Mouse (Mus musculus): ENCODE results near the gene Dennd2c. TPM values are rescaled to one million over a fixed set of nuclear protein-coding genes. Genes with fewer than 3 reads are reported as not detected.
A peak's percentile ranks its signal among the peaks of the same experiment; 100 is the strongest.

Gene Dennd2c
- 1 to 10 TPM; 1.2 to 2.4 (median 1.9) TPM for total RNA-seq (2022)

DNA sequence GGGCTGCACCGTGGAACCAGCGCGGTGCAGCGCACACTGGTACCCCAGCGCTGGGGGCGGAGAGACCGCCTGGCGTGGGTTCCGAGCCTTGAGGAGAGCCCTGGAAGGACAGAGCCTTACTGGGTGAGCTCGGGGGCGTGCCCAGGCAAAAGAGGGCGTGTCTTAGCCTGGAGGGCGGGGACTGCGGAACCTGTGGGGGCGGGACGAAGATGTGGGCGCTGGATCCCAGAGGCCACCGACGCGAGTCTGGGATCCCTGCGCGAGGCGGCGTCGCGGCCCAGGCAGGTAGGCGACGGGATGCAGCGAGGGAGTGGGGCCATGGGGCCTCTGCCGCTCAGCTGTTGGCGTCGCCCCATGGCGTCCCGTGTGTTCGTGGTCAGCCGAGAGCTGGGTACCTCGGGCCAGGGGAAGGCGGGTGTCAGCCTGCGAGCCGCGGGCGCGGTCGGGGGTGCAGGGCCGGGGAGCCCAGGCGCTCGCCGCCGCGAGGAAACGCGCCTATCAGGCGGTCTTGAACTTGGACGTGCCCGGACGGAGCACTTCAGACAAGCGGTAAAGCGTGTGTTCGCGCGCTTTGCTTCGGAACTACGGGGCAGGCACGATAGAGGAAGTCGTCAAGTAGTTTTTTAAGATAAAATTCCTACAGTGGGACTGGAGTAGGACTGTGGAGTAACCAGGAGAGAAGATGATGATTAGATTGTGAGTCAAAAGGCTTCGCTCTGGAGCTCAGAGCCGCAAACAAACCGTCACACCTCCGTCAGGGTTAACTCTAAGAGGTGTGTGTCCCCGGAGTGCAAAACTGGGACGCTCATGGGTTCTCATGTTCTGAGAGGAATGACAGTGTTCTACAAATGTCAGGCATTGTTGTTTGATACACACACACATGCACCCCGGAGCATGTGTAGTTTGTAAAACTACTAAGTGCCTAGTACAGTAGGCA lies at the start of gene Dennd2c:
Dennd2c (plus strand) TSS at position 151 of the 937 bp plus-strand sequence.
- peak; percentile 91 for DNase-seq

GRCm38 (mm10) chr3:103056016-103056595 lies 46.3 kb upstream of the Dennd2c start:
- no peak for DNase-seq

- no peak for DNase-seq
These were observed 44.7 kb upstream of the Dennd2c start for GRCm38 (mm10) chr3:103057752-103058151.

GRCm38 (mm10) chr3:103058207-103059157 lies 43.9 kb upstream of the Dennd2c start, which contains the start of gene Nras:
Gene Nras (plus strand): TSS chr3:103058285.
- peak; percentile 93 for DNase-seq

GRCm38 (mm10) chr3:103066927-103067326 lies 35.5 kb upstream of the Dennd2c start:
- DNase-seq = no peak

- DNase-seq = no peak
These were observed 33.4 kb upstream of the Dennd2c start for GRCm38 (mm10) chr3:103068971-103069370.

DNA sequence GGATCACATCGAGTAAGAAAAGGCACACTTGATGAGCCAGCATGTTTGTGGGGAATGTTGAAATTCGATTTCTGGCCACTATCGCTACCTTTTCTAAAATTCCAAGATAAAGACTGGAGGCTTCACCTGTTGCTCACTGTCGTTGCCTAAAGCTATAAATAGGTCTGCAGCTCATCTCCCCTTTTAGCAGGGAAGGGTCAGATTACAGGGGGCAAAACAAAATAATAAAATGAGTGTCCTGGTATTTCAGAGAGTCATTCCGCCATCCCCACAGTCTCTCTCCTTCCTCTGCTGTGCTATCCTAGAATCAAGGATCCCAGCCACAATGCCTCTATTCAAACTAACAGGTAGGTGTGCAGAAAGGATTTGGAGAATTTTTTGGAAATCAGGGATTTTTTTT lies 28.6 kb upstream of the Dennd2c start, which contains the start of gene Ampd1:
Ampd1 (plus strand) TSS at position 244 of the 400 bp plus-strand sequence.
- DNase-seq = no peak

DNA sequence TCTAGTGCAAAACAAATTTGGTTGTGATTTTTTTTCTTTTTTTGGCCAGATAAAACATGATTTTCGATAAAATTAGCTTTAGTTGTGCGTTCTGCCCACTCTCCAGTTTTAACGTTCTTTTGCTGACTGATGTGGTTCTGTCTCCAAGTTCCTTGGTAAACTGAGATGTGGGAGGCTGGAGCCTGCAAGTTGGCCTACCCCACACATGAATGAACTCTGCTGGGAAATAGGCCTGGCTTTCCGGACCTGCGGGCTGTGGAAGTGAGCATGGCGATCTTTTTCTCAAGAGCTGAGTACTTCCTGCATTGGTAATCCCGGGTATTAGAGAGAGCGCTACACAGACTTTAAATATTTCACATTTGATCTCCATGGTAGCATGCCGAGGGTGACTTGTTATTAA lies 26.5 kb upstream of the Dennd2c start:
- no peak for DNase-seq

GRCm38 (mm10) chr3:103076476-103076875 lies 25.9 kb upstream of the Dennd2c start:
- no peak for DNase-seq

- no peak for DNase-seq
These were observed 23.1 kb upstream of the Dennd2c start for GRCm38 (mm10) chr3:103079301-103079700.

DNA sequence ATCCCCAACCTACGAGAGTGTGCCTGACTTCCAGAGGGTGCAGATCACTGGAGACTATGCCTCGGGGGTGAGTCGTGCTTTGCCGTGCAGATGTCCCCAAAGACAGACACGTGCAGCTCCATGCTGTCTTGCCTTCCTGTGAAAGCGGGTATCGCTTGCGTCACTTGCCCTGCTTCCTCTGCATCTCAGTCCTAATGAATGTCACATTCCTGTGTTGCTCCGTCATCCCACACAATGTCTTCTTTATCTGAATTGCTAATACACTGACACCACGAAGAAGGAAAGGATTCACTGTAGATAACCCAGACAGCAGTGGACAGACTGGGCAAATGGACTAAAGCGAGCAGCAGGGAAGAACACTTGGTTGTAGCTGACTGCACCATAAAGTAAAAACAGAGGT lies 21.4 kb upstream of the Dennd2c start:
- no peak for DNase-seq

DNA sequence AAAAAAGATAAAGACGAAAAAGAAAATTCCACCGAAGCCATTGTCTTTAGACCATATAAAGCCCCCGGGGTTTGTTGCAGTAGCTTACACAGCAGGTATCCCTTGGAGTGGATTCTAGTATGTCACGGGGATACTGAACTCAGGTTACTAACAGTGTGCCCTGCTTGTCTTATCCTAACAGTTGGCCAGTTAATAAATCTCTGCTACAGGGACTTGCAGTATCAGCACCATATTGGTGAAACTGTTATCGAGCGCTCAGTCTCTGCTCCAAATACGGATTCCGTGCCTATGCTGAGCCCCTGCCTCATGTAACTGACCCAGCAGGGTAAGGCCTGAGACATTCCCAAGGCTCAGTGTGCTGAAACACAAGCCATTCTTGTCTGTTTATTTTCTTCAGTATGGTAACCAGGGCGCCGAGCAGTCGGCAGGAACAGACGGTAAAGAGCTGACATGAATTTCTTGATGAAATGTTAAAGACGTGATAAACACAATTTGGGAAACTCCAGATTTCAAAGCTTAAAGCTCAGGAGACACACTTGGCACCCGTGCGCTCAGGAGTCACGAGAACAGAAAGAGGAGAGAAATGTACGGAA lies 20.4 kb upstream of the Dennd2c start:
- DNase-seq = no peak

DNA sequence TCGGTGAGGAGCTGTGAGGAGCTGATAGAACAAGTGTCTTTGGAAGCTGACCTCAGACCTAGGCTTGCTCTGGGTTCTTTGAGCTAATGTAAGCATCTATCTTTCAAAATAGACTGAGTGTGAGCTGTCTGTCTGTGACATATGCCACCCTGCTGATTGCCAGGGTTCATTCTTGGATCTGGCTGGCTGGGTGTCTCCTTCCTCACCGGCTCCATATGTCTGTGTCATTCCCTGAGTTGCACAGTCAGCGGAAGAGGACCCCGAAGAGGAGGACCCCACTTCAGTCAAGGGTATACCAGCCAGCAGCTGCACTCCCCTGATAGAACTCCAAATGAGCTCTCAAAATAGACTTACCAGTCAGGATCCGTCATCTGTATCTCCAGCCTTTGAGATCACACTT lies 19.6 kb upstream of the Dennd2c start:
- no peak for DNase-seq

DNA sequence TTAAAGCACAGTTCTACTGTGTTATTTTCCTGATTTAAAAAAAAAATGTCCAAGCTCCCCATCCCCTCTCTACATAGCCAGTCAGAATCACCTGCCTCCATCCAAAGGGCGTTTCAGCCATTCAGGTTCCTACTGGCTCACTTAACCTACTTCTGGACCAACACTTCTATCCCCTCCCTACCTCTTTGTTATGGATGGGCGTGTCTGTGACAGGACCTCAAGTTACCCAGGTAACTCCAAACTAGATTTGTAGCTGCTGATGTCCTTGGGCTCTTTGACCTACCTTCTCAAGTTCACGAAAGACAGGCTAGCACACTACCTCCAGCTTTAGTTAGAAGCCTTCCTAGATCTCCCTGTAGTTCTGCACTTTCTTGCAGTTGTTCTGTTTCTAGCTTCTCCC lies 16.4 kb upstream of the Dennd2c start:
- DNase-seq = no peak

DNA sequence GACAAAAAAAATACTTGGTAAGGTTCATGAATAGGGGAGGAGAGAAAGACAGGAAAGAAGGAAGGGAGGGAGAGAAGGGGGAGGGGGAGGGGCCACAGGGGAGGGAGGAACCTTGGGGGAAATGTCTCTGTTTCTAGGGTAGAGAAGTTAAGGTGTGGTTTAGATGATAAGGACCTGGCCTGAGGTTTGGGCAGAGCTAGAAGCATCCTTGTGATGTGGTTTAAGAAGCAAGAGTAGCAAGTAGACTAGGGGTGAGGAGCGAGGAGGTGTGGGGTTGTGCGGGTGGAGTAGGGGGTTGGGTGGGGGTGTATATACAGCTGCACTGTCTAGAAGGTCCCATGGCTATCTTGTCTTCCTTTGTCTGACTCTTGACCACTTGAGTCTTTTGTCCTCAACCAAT lies 10.7 kb upstream of the Dennd2c start:
- DNase-seq = no peak

- no peak for DNase-seq
These were observed 3.7 kb upstream of the Dennd2c start for GRCm38 (mm10) chr3:103098662-103099061.

DNA sequence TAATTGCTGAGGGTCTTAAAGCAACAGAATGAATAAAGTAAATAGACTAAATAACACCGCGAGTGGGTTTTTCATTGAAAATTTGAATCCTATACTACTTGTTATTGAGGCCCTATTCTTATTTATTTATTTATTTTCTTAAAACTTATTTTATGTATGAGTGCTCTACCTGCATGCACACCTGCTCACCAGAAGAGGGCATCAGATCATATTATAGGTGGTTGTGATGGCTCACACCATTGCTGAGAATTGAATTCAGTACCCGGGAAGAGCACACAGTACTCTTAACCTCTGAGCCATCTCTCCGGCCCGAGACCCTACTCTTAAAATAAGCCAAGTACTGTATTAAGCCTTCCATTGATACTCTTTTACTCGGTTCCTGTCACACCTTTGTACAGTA lies 2.7 kb upstream of the Dennd2c start:
- no peak for DNase-seq

GRCm38 (mm10) chr3:103100735-103101134 lies 1.7 kb upstream of the Dennd2c start:
- DNase-seq = no peak

DNA sequence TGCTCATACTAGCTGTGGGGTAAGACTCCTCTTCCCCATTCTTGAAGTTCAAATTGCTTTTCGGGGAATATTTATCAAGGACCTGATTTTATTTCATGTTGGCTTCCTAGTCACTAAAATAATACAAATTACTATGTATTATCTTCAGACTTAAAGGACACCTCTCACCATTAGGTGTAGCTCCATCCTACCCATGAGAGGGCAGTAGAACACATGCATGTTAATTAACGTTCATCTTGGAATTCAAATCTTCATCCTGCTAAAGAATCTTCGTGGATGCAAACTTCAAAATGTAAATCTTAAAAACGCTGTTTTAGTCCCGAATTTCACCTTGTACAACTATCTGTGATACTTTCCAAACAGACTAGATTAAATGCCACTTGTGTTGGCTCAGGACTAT lies 1.2 kb upstream of the Dennd2c start:
- DNase-seq = no peak

DNA sequence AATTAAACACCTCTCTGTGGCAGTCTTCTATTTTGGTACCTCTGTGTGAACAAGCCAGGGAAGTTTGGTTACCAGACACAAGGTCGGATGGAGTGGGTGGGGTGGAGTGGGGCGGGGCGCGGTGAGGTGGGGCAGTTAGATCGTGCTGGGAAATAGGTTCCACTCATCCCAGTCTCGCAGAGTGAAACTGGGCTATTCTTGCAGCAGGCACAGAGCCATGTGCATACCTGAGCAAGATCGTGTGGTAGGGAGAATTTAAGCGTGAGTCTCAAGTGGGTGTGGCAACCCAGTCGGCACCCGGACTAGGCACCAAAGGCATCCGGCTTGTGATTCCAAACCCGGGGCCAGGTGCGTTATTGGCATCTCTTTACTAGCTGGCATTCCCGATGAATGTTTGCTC lies 495 bp upstream of the Dennd2c start:
- no peak for DNase-seq

- no peak for DNase-seq
These were observed 5.3 kb downstream of the Dennd2c start for GRCm38 (mm10) chr3:103107565-103108240.

DNA sequence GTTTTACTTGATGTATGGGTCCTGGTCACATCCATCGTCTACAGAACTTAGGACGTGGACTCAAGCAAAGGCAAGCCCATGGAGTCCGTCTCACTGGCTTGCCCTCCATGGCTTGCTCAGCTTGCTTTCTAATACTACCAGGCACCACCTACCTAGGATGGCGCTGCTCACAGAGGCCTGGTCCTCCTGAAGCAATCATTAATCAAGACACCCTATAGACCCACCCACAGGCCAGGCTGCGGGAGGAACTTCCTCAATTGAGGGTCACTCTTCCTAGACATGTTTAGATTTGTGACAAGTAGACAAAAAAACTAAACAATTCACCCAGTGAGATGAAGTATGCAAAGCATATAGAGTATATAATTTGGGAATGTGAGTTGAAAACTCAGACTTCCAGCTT lies 9.8 kb downstream of the Dennd2c start:
- DNase-seq = no peak

Data from adrenal gland, adult 8-10 months (tissue).